Mouse (Mus musculus) lung, embryonic 15.5 days (tissue): ENCODE data around the gene Nol9. TPM values are rescaled to one million over a fixed set of nuclear protein-coding genes. Genes with fewer than 3 reads are reported as not detected.
A peak's percentile ranks its signal among the peaks of the same experiment; 100 is the strongest.

Source experiments
- ATAC-seq: fragments of 200-750 bp; cut with Nextera tagmentation; 2 replicates; pipeline ENCODE4 v1.8.0; 2017; ENCODE audit warnings: moderate number of reproducible peaks, borderline replicate concordance; ENCODE audit not compliant: low FRiP score, low TSS enrichment; ENCODE audit errors: extremely low read depth
- H3K27ac ChIP-seq: fragments of 300-500 bp; sonication (generic); 2 replicates; pipeline ENCODE4 v1.5.1; 2015; ENCODE audit warnings: moderate library complexity, mild to moderate bottlenecking, inconsistent platforms
- H3K27me3 ChIP-seq: fragments of 300-500 bp; sonication (generic); 2 replicates; pipeline ENCODE4 v1.6.1; 2015; ENCODE audit warnings: inconsistent platforms
- H3K36me3 ChIP-seq: fragments of 300-500 bp; sonication (generic); 2 replicates; pipeline ENCODE4 v1.6.1; 2015; ENCODE audit warnings: inconsistent platforms
- H3K4me1 ChIP-seq: fragments of 300-500 bp; sonication (generic); 2 replicates; pipeline ENCODE4 v1.6.1; 2015; ENCODE audit warnings: inconsistent platforms
- H3K4me2 ChIP-seq: fragments of 300-500 bp; sonication (generic); 2 replicates; pipeline ENCODE4 v1.6.1; 2015; ENCODE audit warnings: inconsistent platforms, mild to moderate bottlenecking, moderate library complexity
- H3K4me3 ChIP-seq: fragments of 300-500 bp; sonication (generic); 2 replicates; pipeline ENCODE4 v1.5.1; 2015; ENCODE audit warnings: mild to moderate bottlenecking, inconsistent platforms
- H3K9ac ChIP-seq: fragments of 300-500 bp; sonication (generic); 2 replicates; pipeline ENCODE4 v1.6.1; 2015; ENCODE audit warnings: inconsistent platforms
- H3K9me3 ChIP-seq: fragments of 300-500 bp; sonication (generic); 2 replicates; pipeline ENCODE4 v1.6.1; 2016; ENCODE audit warnings: inconsistent platforms
- WGBS: fragments of 180-500 bp; shearing (Covaris S2); methylation state at CpG from one replicate; pipeline ENCODE4 v1.1.7; 2015; 5-methylcytosine and 5-hydroxymethylcytosine counted together
- polyA plus RNA-seq: library from polyadenylated mRNA; unstranded; fragments of >200 nt; fragmentation: Nextera tagmentation; extraction: Ambion mirVana; gene quantifications from 2 replicates; pipeline ENCODE4 v1.2.1, GENCODE M21; 2015

Nol9 gene
- polyA plus RNA-seq, 1 experiment from 2014 or later: 29.4 TPM

DNA sequence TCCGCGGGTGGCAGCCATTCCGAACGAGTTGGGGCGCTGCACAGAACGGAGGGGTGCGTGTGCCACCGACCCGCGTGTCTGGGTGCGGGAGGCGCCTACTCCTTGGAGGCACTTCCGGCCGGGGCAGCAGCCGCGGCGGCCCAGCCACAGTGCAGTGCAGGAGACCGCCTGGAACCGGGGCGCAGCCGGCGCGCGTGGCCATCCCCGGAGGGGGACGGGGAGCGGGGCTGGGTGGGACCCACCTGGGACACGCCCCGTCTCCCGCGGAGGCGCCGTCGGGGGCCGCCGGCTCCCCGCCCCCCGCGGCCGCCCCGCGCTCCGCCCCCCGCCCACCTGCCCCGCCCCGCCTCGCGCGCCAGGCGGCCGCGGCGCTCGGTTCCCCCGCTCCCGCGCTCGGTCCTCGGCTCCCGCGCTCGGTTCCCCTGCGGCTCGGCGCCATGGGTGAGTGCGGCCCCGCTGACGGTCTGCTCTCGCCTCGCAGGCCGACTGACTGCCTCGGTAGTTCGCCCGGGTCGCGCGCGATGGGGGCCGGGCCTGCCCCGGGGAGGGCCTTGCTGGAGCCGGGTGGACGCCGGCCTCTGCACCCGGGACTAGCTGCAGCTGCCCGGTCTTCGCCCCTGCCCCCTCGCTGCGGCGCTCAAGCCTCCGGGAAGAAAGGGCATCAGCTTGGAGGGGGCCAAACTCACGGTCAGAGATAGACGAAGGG, 47.5 kb downstream of the Nol9 start:
- H3K27me3 ChIP-seq: no peaks in the 10 kb centered on the region
- H3K36me3 ChIP-seq: 0 out of 2 replicates have a peak, but pooled peaks cover 4% of the 10 kb centered on the region
- WGBS: under 1% methylated on average over 49 of the region's 92 CpGs
- H3K4me3 ChIP-seq: peak overlapping the region; percentile 86
- peak; percentile 84 for ATAC-seq
- H3K4me1 ChIP-seq: peaks cover 19% of the 10 kb centered on the region
- H3K4me2 ChIP-seq: peak overlapping the region; percentile 93
- no peaks in the 10 kb centered on the region for H3K9me3 ChIP-seq
- peak overlapping the region; percentile 93 for H3K9ac ChIP-seq
- peak overlapping the region; percentile 67 for H3K27ac ChIP-seq

DNA sequence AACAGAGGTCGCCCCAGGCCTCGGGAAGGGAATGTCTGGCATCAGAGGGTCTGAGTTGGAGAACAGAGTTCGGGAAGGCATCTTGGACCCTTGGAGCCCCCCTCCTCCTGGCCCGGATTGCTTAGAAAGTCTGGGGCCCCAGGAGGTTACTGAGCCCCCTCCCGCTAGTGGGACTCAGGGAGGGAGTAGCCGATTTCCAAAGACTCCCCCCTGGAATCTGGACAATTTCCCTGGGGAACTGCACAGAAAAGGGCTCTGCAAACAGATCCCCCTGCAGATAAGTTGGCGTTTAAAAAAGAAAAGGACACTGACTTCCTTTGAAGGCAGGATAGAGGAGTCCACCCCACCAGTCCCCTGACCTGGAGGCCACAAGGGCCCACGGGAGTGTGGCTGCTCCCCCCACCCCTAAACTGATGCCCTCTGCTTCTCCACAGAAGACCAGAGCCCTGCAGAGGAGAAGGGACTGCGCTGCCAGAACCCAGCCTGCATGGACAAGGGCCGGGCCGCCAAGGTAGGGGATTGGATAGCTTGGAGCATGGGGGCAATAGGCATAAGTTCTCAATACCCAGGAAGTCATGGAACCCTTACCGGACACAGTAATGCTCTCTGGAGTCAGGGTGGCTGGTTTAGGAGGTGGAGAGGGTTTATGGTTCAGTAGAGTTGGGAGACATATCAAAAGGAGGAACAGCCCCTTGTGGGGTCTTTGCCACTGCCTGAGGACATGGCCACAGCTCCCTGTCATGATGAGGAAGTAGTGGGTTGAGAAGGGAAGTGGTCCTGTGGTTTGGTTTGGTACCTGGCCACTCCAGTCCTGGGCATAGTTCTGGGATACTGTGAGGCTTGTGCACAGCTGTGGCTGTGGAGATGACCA, 48.3 kb downstream of the Nol9 start:
- 6% methylated on average over 12 of the region's 12 CpGs for WGBS
- H3K9me3 ChIP-seq: no peaks in the 10 kb centered on the region
- 0 out of 2 replicates have a peak, but pooled peaks cover 4% of the 10 kb centered on the region for H3K36me3 ChIP-seq
- H3K27ac ChIP-seq: peak overlapping the region; percentile 67
- peak overlapping the region; percentile 93 for H3K4me2 ChIP-seq
- ATAC-seq: peak; percentile 12; the same call in 1 of the 2 replicates
- H3K4me1 ChIP-seq: peaks cover 19% of the 10 kb centered on the region
- peak overlapping the region; percentile 93 for H3K9ac ChIP-seq
- H3K27me3 ChIP-seq: no peaks in the 10 kb centered on the region
- H3K4me3 ChIP-seq: peak overlapping the region; percentile 86

DNA sequence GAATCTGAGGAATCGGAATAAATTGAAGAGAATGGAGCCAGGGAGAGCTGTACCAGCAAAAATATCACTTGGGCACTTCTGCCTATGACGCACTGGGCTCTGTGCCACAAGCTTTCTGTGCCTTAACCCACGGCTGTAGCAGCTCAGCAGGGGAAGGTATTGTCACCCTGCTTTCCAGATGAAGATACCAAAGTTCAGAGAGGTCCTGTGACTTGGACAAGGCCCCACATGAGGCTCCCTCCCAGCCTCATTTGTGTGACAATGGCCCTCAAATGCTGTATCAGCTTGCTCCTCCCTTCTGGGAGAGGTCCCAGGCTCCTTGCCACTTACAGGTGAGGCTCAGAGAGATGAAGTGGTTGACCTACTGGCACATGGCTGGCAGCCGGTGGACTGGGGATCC, 49.0 kb downstream of the Nol9 start:
- ATAC-seq: no peak
- Histone ChIP-seq H3K9me3 (no peaks in the 10 kb centered on the region), H3K36me3 (0 out of 2 replicates have a peak, but pooled peaks cover 4% of the 10 kb centered on the region), H3K4me2 (peak overlapping the region; percentile 93), H3K9ac (peak overlapping the region; percentile 93; the same call in 1 of the 2 replicates), H3K27me3 (no peaks in the 10 kb centered on the region), H3K4me3 (peak overlapping the region; percentile 86; the same call in 1 of the 2 replicates), H3K27ac (no peak overlapping the region), H3K4me1 (peaks cover 19% of the 10 kb centered on the region)
- WGBS: 41% methylated on average over 4 of the region's 4 CpGs

DNA sequence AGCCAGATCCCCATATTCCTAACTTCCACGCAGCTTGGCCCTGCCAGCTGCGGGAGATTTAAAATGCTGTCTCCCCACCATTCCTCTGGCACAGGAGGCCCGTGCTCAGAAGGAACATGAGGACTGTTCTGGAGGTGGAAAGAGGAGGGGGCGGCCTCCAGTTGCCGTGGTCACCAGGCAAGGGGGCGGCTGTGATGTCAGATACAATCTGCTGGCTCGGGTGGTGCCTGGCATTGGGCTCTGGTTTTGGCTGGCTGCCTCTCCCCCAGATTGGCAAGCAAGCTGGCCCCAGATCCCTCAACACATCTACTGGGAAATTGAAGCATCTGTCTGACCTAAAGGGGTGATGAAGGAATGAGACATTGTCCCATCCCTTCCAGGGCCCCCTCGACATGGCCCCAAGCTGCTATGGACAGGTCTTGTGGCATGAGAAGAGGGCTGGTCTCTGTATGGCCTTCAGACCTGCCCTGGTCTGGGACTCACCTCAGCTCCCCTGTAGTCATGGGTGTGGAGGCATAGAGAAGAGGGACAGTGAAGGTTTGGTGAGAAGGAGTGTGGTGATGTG, 49.5 kb downstream of the Nol9 start:
- Histone ChIP-seq H3K36me3 (0 out of 2 replicates have a peak, but pooled peaks cover 4% of the 10 kb centered on the region), H3K27me3 (no peaks in the 10 kb centered on the region), H3K4me3 (no peak overlapping the region), H3K4me2 (0 out of 2 replicates have a peak overlapping the region, but pooled peaks have one; percentile 13), H3K9ac (0 out of 2 replicates have a peak overlapping the region, but pooled peaks have one; percentile 93), H3K9me3 (no peaks in the 10 kb centered on the region), H3K27ac (no peak overlapping the region), H3K4me1 (peaks cover 19% of the 10 kb centered on the region)
- WGBS: 56% methylated on average over 8 of the region's 8 CpGs
- ATAC-seq: no peak

DNA sequence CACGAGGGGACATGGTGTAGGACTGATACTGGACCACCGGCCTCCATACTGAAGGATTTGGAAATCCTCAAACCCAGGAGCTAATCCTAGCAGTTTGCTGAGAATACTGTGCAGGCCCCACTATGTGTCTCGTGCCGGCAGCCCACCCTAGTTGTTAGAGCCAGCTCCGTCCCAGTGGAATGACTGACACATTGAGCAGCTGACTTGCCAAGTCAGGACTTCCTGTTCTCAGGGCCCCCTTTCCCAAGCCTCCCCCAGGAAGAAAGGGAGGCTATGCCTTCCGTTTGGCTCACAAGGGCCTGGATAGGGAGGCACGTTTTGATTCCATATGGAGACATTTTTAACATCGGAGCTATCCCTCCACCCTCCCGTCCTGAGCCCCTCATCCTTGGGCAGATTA, 51.1 kb downstream of the Nol9 start:
- H3K27me3 ChIP-seq: no peaks in the 10 kb centered on the region
- no peak overlapping the region for H3K9ac ChIP-seq
- H3K27ac ChIP-seq: no peak overlapping the region
- no peaks in the 10 kb centered on the region for H3K9me3 ChIP-seq
- WGBS: 78% methylated on average over 9 of the region's 9 CpGs
- no peak overlapping the region for H3K4me2 ChIP-seq
- 0 out of 2 replicates have a peak, but pooled peaks cover 4% of the 10 kb centered on the region for H3K36me3 ChIP-seq
- H3K4me1 ChIP-seq: peaks cover 19% of the 10 kb centered on the region
- no peak for ATAC-seq
- no peak overlapping the region for H3K4me3 ChIP-seq

DNA sequence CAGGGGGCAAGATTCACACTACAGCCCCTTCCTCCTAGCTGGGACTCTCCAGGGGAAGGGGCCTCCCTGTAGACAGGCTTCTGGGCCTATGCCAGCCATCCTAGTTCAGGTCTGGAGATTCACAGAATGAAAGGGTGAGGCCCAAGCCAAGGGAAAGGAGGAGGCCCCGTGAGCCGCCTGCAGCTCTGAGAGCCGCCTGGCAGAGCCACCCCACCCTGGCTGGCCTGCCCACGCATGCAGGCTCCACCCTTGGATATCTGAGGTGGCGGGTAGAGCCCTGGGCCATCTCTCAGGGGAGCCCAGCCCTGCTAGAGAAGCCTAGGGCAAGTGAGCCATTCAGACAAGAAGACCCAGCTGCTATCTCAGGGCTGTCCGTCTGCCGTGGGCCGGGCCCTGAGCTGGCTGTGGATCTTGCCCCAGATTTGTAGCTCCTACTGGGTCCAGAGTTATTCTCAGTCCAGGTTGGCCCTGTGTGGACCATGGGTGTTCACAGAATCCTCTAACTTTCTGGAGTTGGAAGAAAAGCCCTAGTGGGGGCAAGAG, 53.7 kb downstream of the Nol9 start:
- H3K36me3 ChIP-seq: 0 out of 2 replicates have a peak, but pooled peaks cover 4% of the 10 kb centered on the region
- WGBS: 69% methylated on average over 8 of the region's 8 CpGs
- H3K9me3 ChIP-seq: no peaks in the 10 kb centered on the region
- no peak; the same call in 1 of the 2 replicates for ATAC-seq
- no peaks in the 10 kb centered on the region for H3K27me3 ChIP-seq
- no peak overlapping the region for H3K27ac ChIP-seq
- no peak overlapping the region for H3K4me2 ChIP-seq
- H3K4me1 ChIP-seq: peaks cover 31% of the 10 kb centered on the region
- no peak overlapping the region for H3K9ac ChIP-seq
- no peak overlapping the region for H3K4me3 ChIP-seq

DNA sequence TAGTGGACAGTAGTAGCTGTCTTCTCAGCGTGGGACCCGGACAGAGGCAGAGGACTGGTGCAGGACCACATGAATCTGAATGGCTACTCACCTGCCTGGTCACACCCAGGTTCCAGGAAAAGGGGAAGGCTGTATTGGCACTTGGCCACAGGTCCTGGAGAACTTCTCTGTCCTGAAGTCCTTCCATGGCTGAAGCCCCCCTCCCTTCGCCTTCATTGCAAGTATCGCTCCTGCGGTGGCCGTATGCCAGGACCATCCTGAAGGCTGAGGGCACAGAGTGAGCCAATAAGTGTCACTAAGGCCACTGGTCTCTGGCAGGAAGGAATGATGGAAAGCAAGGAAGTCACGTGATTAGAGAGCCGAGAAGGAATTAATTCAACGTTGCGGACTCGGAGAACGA, 55.1 kb downstream of the Nol9 start:
- ATAC-seq: no peak
- Histone ChIP-seq H3K4me3 (no peak overlapping the region), H3K36me3 (no peaks in the 10 kb centered on the region), H3K27ac (no peak overlapping the region), H3K27me3 (no peaks in the 10 kb centered on the region), H3K4me2 (no peak overlapping the region), H3K9ac (no peak overlapping the region), H3K9me3 (no peaks in the 10 kb centered on the region), H3K4me1 (peaks cover 28% of the 10 kb centered on the region)
- WGBS: 79% methylated on average over 12 of the region's 12 CpGs

DNA sequence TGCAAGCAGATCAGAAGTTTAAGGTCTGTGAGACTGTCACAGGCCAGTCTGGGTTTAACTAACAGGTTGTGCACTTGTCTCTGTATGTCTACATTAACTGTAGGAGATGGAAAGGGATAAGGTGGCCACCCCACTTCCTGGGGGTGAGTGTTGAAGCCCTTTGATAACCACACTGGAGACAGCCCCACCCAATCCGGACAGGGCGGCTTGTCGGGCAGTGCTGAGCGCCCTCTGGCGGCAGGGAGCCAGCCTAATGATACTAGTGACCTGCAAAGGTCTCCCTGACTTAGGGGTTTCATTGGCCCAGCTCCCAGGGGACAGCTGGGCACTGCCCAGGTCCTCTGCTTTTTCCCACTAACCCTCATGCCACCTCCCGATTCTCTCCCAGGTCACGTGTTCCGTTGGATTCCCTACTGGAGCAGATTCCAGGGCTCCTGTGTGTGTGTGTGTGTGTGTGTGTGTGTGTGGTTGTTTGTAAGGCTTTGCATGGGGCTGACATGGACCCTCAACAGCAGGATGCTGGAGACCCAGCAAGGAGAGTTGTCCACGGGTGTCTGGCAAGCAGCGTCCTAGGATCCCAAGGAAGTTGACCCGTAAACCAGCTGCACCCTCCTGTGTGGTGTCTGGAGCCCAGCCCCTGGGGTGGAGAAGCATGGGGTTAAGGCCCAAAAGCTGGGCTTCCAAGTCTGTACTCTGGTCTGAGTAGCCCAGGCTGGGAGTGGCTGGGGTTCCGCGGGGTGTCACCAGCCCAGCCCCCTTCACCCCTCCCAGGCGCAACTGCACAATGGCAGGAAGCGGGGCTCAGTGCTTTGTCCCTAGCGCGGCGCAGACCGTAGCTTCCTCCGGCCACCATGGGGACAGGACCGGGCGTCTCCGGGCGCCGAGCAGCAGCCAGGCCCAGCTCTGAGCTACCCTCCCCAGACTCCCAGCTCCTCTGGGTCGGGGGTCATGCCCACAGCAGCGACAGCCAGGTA, 57.1 kb downstream of the Nol9 start:
- H3K4me1 ChIP-seq: peaks cover 36% of the 10 kb centered on the region
- H3K27me3 ChIP-seq: no peaks in the 10 kb centered on the region
- no peaks in the 10 kb centered on the region for H3K9me3 ChIP-seq
- peak overlapping the region; percentile 17; the same call in 1 of the 2 replicates for H3K9ac ChIP-seq
- H3K4me2 ChIP-seq: peak overlapping the region; percentile 44
- H3K27ac ChIP-seq: peak overlapping the region; percentile 65
- WGBS: 33% methylated on average over 27 of the region's 27 CpGs
- no peaks in the 10 kb centered on the region for H3K36me3 ChIP-seq
- peak overlapping the region; percentile 35 for H3K4me3 ChIP-seq
- ATAC-seq: peak; percentile 17; the same call in 1 of the 2 replicates

DNA sequence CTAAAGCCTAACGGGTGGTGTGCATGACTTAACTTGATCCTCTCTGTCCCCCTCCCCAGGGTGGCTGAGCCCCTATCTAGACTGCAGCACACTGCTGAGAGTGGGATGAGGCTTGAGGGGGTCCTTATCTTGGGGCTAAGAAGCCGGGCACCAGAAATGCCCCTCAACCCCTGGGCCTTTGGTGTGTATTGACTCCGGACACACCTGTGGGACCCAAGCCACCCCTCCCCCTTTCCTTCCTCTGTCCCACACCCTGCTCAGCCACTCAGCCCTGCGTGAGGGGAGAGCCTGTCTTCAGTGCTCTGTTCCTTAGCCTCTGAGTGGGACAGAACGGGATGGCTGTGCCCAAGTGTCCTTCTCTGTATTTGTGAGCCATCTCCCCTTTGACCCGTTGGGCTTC, 57.8 kb downstream of the Nol9 start:
- Histone ChIP-seq H3K4me2 (peak overlapping the region; percentile 44), H3K4me1 (peaks cover 42% of the 10 kb centered on the region), H3K4me3 (peak overlapping the region; percentile 35), H3K9ac (peak overlapping the region; percentile 17; the same call in 1 of the 2 replicates), H3K9me3 (no peaks in the 10 kb centered on the region), H3K27ac (peak overlapping the region; percentile 65), H3K36me3 (peaks cover under 1% of the 10 kb centered on the region; the same call in 1 of the 2 replicates), H3K27me3 (no peaks in the 10 kb centered on the region)
- 45% methylated on average over 6 of the region's 6 CpGs for WGBS
- peak; percentile 28 for ATAC-seq

DNA sequence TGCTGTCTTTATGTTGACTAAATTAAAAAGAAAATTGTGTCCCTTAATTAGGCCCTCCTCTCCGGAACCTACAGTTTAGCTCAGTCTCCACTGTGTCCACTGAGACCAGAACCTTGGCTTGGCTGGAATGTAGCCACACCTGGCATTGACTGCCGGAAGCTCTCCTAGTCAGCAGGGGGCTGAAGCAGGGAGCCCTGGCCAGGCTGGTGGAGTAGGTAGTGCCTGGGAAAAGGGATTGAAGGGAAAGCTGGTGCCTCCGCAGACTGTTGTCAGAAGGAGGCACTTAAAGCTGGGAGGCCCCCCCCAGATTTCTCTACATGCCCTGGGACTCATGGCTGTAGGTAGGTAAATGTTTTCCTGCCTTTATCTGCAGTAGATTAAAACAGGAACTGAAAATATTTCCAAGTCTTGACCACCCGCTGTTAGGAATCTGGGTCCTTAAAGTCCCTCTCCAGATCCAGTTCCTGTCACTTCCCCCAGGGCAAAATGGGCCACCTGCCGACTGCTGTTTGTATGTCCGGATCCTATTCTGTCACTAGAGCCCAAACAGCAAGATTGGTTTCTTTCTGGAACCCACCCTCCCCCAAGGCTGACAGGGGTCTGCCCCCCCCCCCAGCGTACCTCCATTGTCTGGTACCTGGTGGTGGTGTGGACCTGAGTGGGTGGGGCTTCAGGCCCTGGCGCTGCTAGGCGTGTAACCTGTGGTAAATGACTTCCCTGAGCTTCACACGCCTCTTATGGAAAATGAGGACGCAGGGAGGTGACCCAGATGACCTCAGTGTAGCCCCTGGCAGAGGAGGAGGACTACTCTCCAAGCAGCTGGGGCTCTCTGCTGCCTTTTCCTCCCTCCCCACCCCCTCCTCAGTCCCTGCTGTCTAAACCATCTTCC, 59.0 kb downstream of the Nol9 start:
- Histone ChIP-seq H3K9me3 (no peaks in the 10 kb centered on the region), H3K36me3 (peaks cover 11% of the 10 kb centered on the region), H3K27me3 (no peaks in the 10 kb centered on the region), H3K4me3 (peak overlapping the region; percentile 35), H3K4me1 (peaks cover 47% of the 10 kb centered on the region), H3K4me2 (peak overlapping the region; percentile 44), H3K9ac (peak overlapping the region; percentile 7; the same call in 1 of the 2 replicates), H3K27ac (peak overlapping the region; percentile 65)
- ATAC-seq: peak; percentile 27; the same call in 1 of the 2 replicates
- 30% methylated on average over 11 of the region's 11 CpGs for WGBS
